Mouse (Mus musculus): ENCODE data around the gene Izumo1r.
A peak's percentile ranks its signal among the peaks of the same experiment; 100 is the strongest.

Gene Izumo1r

DNA sequence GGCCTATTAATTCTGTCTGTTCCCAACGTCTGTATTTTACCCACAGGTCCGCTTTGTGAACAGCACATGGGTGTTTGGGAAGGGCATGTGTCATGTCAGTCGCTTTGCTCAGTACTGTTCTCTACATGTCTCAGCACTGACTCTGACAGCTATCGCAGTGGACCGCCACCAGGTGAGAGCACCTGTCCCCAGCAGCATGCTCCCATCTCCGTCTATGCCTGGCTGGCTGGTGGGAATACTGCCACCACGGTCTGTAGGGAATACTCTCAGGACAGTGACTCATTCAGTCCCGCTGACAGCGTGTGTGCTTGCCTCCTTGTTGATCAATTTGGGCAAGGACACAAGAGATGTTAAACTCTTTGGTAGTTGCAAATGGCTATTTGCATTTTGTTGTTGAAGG lies 39.0 kb downstream of the Izumo1r start:
- DNase-seq: no peak

- DNase-seq: no peak
Measured at GRCm38 (mm10) chr9:14863126-14863525, 40.6 kb downstream of the Izumo1r start.

DNA sequence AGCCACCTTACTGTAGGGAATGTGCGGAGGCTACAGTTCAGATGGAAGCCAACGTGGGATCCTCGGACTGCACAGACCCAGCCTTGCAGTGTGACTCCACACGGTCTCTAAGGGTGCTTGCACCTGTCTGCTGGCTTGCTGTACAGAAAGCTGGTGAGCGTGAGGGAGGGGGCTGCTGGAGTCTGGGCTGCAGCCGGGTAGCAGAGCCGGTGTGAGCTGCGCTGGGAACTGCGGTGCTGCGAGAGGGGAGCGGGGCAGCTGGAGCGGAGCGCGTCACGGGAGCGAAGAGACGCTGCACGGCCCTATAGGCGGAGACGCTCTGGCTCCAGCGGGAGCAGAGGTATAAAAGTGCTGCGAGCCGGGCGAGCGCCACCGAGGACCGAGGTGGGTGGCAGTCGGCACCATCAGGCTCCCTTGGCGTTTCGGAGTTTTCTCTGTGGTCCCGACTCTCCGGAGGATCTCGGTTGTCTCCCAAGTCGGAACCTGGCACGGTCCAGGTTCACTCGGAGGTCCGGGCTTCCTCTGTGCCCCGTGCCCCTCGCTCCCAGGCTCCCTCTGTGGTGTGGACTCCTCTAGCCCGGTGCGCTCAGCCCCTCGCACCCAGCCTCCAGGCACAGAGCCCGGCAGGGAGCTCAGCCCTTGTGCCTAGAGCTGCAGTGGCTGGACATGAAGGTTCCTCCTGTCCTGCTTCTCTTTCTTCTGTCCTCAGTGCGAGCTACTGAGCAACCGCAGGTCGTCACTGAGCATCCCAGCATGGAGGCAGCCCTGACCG lies 43.7 kb downstream of the Izumo1r start, which contains the start of gene Gpr83:
TSS of gene Gpr83 (plus strand) at position 343 of the 772 bp plus-strand sequence.
- peak; percentile 56 to 57 for DNase-seq

DNA sequence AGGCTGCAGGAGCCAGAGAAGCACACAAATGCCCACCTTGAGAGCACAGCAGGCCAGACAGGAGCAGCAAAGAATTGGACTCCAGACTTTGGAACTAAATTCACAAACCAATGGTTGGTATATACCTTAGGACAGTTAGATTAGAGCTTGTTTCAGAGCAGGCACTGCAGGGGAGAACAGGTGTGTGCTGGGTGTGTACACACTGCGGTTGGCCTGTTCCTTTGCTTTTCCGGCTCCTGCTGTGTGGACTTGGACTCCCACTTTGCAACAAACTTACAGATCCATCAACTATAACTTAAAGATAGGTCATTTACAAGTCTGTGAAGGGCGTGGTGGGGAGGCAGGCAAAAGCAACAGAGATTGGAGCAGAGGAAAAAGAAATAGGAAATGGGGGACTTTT lies 45.0 kb downstream of the Izumo1r start:
- DNase-seq: no peak

GRCm38 (mm10) chr9:14858170-14858706 lies 45.5 kb downstream of the Izumo1r start:
- DNase-seq: peak; percentile 36 to 55

- peak; percentile 76 to 86 for DNase-seq
Measured at GRCm38 (mm10) chr9:14856922-14857654, 46.7 kb downstream of the Izumo1r start.

GRCm38 (mm10) chr9:14854585-14854984 lies 49.2 kb downstream of the Izumo1r start:
- peak; percentile 33 to 44 for DNase-seq

DNA sequence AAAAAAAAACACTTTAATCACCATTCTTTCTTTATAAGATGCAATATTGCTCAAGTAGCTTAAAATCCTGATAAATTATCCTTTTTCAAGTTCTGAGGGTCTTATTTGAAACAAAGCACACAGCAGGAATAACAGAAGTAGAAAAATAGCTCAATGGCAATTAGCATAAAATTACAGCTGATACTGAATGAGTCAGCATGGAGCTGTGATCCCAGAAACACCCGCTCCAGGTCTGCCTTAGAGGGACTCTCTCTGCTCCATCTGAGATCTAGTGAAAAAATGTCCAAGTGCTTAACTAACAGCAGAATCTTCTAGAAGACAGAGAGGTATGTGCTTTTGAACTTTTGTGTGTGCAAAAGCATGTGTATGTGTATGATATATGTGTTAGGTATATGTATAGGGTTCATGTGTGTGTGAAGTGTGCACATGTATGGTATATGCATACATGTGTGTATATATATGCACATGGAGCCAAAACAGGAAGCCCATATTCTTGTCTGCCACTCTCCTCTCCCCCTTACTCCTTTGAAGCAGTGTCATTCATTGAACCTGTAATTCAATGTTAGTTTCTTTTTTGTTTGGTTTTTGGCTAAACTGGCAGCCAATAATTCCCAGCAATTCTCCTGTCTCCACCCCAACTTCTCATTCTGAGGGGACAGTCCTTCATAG lies 55.3 kb downstream of the Izumo1r start:
- DNase-seq: no peak

GRCm38 (mm10) chr9:14846428-14846827 lies 57.3 kb downstream of the Izumo1r start:
- peak in 1 of 2 experiments; percentile 29 for DNase-seq

DNA sequence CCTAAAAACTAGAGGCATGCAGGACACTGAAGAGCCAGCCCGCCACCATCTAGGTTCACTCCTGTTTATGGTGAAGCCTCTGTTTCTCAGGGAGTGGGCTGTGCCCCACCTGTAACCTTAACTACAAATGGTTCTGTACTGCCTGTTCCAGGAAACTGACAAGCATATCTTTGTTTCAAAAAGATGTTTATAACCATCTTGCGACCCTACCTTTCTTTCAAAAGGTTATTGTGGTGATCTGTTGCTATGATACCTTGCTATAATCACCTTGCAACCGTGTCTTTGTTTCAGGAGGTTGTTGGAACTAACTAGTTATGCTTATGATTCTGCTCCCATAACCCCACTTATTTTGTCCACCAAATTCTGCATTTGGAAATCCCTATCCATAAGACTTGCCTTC lies 59.8 kb downstream of the Izumo1r start:
- DNase-seq: no peak

DNA sequence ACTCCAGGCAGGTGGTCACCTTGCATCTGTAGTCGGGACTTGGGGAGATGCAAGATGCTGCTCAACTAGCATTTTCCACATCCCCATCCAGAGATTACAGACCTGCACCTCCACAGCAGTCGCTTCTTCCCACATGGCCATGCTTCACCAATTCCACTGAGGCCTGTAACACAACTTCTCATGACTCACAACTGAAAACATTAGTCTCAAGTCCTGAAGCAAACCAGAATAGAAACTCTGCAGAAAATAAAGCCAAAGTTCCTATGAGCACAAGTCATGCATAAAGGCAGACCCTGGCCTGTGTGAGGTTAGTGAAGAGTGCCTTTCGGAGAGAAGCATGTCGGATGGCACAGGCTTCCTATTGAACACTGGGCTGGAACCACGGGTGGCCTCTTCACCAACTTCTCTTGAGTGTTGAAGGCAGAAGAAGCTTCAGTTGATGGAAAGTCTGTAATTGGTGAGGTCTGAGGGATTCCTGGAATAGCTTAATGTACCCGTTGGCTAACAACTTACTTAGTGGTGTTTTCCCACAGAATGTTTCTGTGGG lies 60.4 kb downstream of the Izumo1r start:
- DNase-seq: no peak

DNA sequence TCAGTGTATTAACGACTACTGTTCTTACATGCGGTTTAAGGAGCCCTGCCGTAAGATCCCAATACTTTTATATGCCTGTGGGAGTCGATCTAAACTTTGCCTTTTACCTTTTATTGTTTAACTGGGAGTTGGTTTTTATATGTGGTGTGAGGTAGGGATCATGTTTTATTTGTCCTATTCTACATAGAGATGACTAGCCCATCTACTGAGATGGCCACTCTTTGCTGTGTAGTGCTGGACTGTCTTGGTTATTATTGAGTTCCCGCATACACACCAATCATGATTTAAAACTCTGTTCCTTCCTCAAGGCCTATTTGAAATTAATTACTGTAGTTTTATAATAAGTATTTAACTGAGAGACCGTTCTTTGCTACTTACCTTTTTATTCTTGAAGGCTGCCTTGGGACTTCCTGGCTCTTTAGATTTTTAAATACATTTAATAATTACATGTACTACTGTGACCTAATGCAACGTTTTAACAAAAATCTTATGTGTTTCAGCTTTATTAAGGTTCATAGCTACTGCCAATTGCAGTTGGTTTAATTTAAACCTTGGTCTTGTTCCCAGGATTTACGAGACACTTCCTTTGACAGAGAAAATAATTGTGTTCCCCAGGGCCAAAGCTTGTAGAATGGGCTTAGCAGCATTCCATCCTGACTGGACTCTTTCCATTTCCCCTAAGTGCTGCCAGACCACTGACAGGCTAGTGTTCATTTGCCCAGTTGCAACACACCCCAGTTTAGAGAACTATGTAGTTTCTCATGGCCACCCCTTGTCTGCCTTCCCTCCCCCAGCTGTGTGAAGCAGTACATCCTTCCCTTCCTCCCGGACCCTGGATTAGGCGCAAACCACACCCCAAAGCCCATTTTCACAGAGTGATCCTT lies 61.6 kb downstream of the Izumo1r start:
- peak; percentile 29 to 46 for DNase-seq

- no peak for DNase-seq
Measured at GRCm38 (mm10) chr9:14839970-14840369, 63.8 kb downstream of the Izumo1r start.

DNA sequence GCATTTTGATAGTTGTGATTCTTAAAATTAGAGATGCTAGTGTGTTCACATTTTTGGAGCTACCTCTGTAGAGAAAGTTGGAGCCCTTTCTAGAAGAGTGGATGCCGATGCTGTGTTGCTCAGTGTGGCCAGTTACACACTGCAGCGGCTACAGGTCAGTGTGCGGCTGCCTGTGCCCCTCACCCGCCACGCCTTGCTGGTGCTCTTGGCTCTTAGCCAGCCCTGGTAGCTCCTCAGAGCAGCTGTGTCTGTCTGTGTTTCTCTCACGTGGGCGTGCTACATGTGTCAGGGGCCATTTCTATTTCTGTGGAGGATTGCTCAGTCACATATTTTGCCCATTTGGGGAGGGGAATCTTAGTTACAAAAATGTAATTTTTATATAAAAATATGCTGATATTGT lies 64.2 kb downstream of the Izumo1r start:
- peak; percentile 69 to 76 for DNase-seq

All from cerebellum, postnatal 10 days (tissue).